Mouse (Mus musculus): ENCODE data around the gene Slc7a5. TPM values are rescaled to one million over a fixed set of nuclear protein-coding genes. Genes with fewer than 3 reads are reported as not detected.
A peak's percentile ranks its signal among the peaks of the same experiment; 100 is the strongest.

The Slc7a5 gene
- polyA plus RNA-seq, 1 experiment from 2014 or later: 18.4 TPM

DNA sequence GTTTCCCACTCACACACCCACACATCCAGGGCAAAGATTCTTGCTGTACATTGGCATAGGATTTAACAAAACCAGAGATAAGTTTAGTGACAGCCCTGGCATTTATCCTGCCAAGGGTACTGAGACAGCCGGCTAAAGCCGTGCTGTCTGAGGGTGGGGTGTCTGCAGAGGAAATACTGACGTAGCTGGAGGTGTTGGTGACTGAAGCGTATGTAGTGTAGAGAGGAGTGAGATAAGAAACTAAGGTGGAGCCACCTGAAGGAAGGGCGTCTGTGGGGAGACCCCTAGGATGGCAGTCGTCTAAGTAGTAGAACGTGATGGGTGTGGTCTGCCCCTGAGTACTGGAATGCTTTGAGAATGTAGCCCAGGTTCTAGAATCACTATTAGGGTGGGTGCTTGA, 55.0 kb downstream of the Slc7a5 start:
- H3K4me2 ChIP-seq: no peak overlapping the region

GRCm38 (mm10) chr8:121851716-121852115, 55.8 kb downstream of the Slc7a5 start:
- no peak overlapping the region for H3K27ac ChIP-seq (ENCODE audit: low read depth, low read length)
- 54% methylated on average over 7 of the region's 7 CpGs for WGBS (ENCODE audit: insufficient replicate concordance)
- H3K4me1 ChIP-seq (ENCODE audit: control insufficient read depth, insufficient read depth, low read length): peaks cover 8% of the 10 kb centered on the region
- no peaks in the 10 kb centered on the region for H3K36me3 ChIP-seq (ENCODE audit: control insufficient read depth, insufficient read depth, low read length)
- ATAC-seq (replicated peaks; ENCODE audit: insufficient number of reproducible peaks, low FRiP score, low TSS enrichment): no peak
- no peak overlapping the region for H3K4me2 ChIP-seq
- H3K9ac ChIP-seq (ENCODE audit: low read depth, low read length): no peak overlapping the region
- H3K9me3 ChIP-seq (replicated peaks; ENCODE audit: control insufficient read depth, low read length): no peaks in the 10 kb centered on the region; the same call in 1 of the 2 replicates
- H3K4me3 ChIP-seq (ENCODE audit: low read depth, low read length): no peak overlapping the region
- no peaks in the 10 kb centered on the region for H3K27me3 ChIP-seq (ENCODE audit: control insufficient read depth, insufficient read depth, low read length)

More for the DNA sequence above, 55.0 kb downstream of the Slc7a5 start:
- Histone ChIP-seq H3K4me3 (ENCODE audit: low read depth, low read length) (no peak overlapping the region), H3K27me3 (ENCODE audit: control insufficient read depth, insufficient read depth, low read length) (no peaks in the 10 kb centered on the region), H3K9ac (ENCODE audit: low read depth, low read length) (no peak overlapping the region), H3K36me3 (ENCODE audit: control insufficient read depth, insufficient read depth, low read length) (no peaks in the 10 kb centered on the region), H3K4me1 (ENCODE audit: control insufficient read depth, insufficient read depth, low read length) (peaks cover 8% of the 10 kb centered on the region), H3K9me3 (replicated peaks; ENCODE audit: control insufficient read depth, low read length) (no peaks in the 10 kb centered on the region; the same call in 1 of the 2 replicates), H3K27ac (ENCODE audit: low read depth, low read length) (no peak overlapping the region)
- ATAC-seq (replicated peaks; ENCODE audit: insufficient number of reproducible peaks, low FRiP score, low TSS enrichment): 0 out of 2 replicates have a peak, but pooled peaks have one; percentile 19
- 14% methylated on average over 7 of the region's 7 CpGs for WGBS (ENCODE audit: insufficient replicate concordance)

DNA sequence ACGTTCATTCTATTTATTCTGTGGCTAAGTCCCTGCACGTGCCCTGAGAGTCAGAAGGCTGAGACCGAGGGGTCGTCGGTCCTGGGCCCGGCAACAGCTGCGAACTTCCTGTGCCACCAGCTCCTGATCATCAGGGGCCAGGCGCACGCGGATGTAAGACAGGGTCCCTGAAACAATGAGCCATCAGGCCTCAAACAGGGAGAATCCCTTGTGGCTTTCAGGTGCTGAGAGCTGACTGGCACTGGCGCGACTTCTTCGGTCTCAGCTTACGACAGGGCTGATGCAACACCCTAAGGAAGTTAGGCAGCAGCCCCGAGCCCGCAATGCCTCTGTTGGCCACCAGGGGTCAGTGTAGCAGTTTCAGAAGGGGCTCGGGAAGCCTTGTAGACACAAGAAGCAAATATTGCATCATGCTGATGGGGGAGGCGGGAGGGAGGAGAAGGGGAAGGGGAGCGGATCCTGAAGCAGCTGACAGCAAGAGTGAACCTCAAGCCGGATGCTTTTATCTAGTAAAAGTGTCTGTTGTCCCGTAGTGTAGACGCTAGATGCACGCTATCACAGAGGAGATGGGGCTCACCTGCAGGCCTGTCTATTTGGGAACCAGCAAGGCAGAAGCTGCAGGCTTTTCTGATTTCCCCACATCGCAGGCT, 56.5 kb downstream of the Slc7a5 start:
- Histone ChIP-seq H3K27ac (ENCODE audit: low read depth, low read length) (no peak overlapping the region), H3K9ac (ENCODE audit: low read depth, low read length) (peak overlapping the region; percentile 63; the same call in 1 of the 2 replicates), H3K36me3 (ENCODE audit: control insufficient read depth, insufficient read depth, low read length) (no peaks in the 10 kb centered on the region), H3K4me3 (ENCODE audit: low read depth, low read length) (peak overlapping the region; percentile 33), H3K4me1 (ENCODE audit: control insufficient read depth, insufficient read depth, low read length) (peaks cover 8% of the 10 kb centered on the region), H3K27me3 (ENCODE audit: control insufficient read depth, insufficient read depth, low read length) (no peaks in the 10 kb centered on the region), H3K4me2 (peak overlapping the region; percentile 70), H3K9me3 (replicated peaks; ENCODE audit: control insufficient read depth, low read length) (no peaks in the 10 kb centered on the region; the same call in 1 of the 2 replicates)
- WGBS (ENCODE audit: insufficient replicate concordance): 3% methylated on average over 24 of the region's 24 CpGs
- ATAC-seq (replicated peaks; ENCODE audit: insufficient number of reproducible peaks, low FRiP score, low TSS enrichment): peak; percentile 41; the same call in 1 of the 2 replicates

DNA sequence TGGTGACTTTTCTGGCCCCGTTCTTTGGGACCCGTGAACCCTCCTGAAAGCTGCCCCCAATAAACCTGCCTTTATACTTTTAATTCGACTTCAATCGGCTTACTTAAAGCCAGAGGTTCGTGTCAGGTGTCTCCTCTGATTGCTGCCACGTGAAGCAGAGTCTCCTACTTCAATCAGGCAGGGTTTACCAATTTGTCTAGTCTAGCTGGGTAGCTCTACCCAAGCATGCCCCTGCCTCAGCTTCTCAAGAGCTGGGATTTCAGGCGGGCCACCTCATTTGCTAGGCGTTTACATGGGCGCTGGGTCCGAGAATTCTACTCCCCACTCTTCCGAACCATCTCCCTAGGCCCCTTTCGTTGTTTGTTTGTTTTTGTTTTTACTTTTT, 57.1 kb downstream of the Slc7a5 start:
- WGBS (ENCODE audit: insufficient replicate concordance): 36% methylated on average over 12 of the region's 12 CpGs

DNA sequence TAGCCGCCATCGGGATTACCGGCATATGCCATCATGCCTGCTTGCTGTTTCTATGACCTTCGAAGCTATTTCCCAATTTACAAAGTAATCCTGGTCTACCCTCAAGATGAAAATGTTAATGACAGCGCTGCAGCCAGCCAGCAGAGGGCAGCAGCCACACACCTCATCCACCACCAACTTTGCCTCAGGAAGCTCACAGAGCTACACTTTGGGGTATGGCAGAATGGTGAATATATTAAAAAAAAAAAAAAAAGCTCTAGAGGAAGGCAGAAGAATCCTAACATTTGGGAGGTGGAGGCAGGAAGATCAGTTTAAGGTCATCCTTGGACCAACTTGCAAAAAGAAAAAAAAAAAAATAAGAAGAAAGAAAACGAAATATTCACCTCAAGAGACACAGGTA, 57.5 kb downstream of the Slc7a5 start:
- no peak overlapping the region for H3K9ac ChIP-seq (ENCODE audit: low read depth, low read length)
- H3K27me3 ChIP-seq (ENCODE audit: control insufficient read depth, insufficient read depth, low read length): no peaks in the 10 kb centered on the region
- 15% methylated on average over 6 of the region's 6 CpGs for WGBS (ENCODE audit: insufficient replicate concordance)
- no peak overlapping the region for H3K27ac ChIP-seq (ENCODE audit: low read depth, low read length)
- H3K9me3 ChIP-seq (replicated peaks; ENCODE audit: control insufficient read depth, low read length): no peaks in the 10 kb centered on the region
- no peak overlapping the region for H3K4me2 ChIP-seq
- no peaks in the 10 kb centered on the region for H3K36me3 ChIP-seq (ENCODE audit: control insufficient read depth, insufficient read depth, low read length)
- no peak for ATAC-seq (replicated peaks; ENCODE audit: insufficient number of reproducible peaks, low FRiP score, low TSS enrichment)
- H3K4me3 ChIP-seq (ENCODE audit: low read depth, low read length): no peak overlapping the region
- peaks cover 8% of the 10 kb centered on the region for H3K4me1 ChIP-seq (ENCODE audit: control insufficient read depth, insufficient read depth, low read length)

More for the DNA sequence above, 57.1 kb downstream of the Slc7a5 start:
- Histone ChIP-seq H3K27ac (ENCODE audit: low read depth, low read length) (no peak overlapping the region), H3K27me3 (ENCODE audit: control insufficient read depth, insufficient read depth, low read length) (no peaks in the 10 kb centered on the region), H3K36me3 (ENCODE audit: control insufficient read depth, insufficient read depth, low read length) (no peaks in the 10 kb centered on the region), H3K4me3 (ENCODE audit: low read depth, low read length) (peak overlapping the region; percentile 33), H3K4me1 (ENCODE audit: control insufficient read depth, insufficient read depth, low read length) (peaks cover 8% of the 10 kb centered on the region), H3K9ac (ENCODE audit: low read depth, low read length) (peak overlapping the region; percentile 63; the same call in 1 of the 2 replicates), H3K4me2 (peak overlapping the region; percentile 70), H3K9me3 (replicated peaks; ENCODE audit: control insufficient read depth, low read length) (no peaks in the 10 kb centered on the region)
- ATAC-seq (replicated peaks; ENCODE audit: insufficient number of reproducible peaks, low FRiP score, low TSS enrichment): no peak

DNA sequence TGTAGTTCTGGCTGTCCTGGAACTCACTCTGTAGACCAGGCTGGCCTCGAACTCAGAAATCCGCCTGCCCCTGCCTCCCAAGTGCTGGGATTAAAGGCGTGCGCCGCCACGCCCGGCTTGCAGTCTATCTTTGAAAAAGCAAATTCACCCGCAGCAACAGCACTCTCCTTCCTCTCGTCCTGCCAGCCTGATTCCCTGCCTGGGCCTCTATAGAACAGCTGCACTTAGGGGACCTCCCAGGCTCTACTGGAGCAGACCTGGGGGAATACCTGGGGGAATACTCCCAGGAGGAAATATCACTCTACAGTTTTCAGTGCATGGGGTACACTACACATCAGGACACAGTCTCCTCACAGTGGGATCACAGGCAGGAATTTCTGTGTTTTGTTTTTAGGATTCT, 58.2 kb downstream of the Slc7a5 start:
- Histone ChIP-seq H3K27ac (ENCODE audit: low read depth, low read length) (no peak overlapping the region), H3K4me3 (ENCODE audit: low read depth, low read length) (no peak overlapping the region), H3K9ac (ENCODE audit: low read depth, low read length) (no peak overlapping the region), H3K9me3 (replicated peaks; ENCODE audit: control insufficient read depth, low read length) (no peaks in the 10 kb centered on the region), H3K4me1 (ENCODE audit: control insufficient read depth, insufficient read depth, low read length) (peaks cover 8% of the 10 kb centered on the region), H3K27me3 (ENCODE audit: control insufficient read depth, insufficient read depth, low read length) (no peaks in the 10 kb centered on the region), H3K36me3 (ENCODE audit: control insufficient read depth, insufficient read depth, low read length) (no peaks in the 10 kb centered on the region), H3K4me2 (no peak overlapping the region)
- ATAC-seq (replicated peaks; ENCODE audit: insufficient number of reproducible peaks, low FRiP score, low TSS enrichment): no peak
- WGBS (ENCODE audit: insufficient replicate concordance): 69% methylated on average over 9 of the region's 9 CpGs

DNA sequence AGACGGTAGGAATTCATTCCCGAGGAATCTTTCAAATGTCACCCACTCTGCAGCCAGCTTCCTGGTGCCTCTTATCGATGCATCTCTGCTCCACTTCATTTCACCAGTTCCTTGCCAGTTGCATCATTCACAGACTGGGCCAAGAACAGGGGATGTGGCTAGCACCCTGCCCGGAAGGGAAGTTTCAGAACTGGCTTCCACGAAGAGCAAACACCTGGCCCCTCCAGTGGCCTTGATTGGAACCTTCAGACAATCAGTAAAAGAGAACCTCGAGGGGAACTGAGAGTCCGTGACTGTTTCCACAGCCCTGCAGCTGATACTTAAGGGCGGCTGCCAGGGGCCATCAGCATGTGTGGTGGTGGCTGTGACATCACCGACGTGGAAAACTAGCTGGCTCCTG, 59.0 kb downstream of the Slc7a5 start:
- no peak overlapping the region for H3K27ac ChIP-seq (ENCODE audit: low read depth, low read length)
- no peaks in the 10 kb centered on the region for H3K27me3 ChIP-seq (ENCODE audit: control insufficient read depth, insufficient read depth, low read length)
- no peaks in the 10 kb centered on the region for H3K9me3 ChIP-seq (replicated peaks; ENCODE audit: control insufficient read depth, low read length)
- H3K9ac ChIP-seq (ENCODE audit: low read depth, low read length): no peak overlapping the region
- no peak overlapping the region for H3K4me2 ChIP-seq
- H3K4me1 ChIP-seq (ENCODE audit: control insufficient read depth, insufficient read depth, low read length): peaks cover 8% of the 10 kb centered on the region
- ATAC-seq (replicated peaks; ENCODE audit: insufficient number of reproducible peaks, low FRiP score, low TSS enrichment): no peak
- WGBS (ENCODE audit: insufficient replicate concordance): 57% methylated on average over 10 of the region's 10 CpGs
- no peaks in the 10 kb centered on the region for H3K36me3 ChIP-seq (ENCODE audit: control insufficient read depth, insufficient read depth, low read length)
- H3K4me3 ChIP-seq (ENCODE audit: low read depth, low read length): no peak overlapping the region

GRCm38 (mm10) chr8:121847987-121848386, 59.5 kb downstream of the Slc7a5 start:
- Histone ChIP-seq H3K36me3 (ENCODE audit: control insufficient read depth, insufficient read depth, low read length) (no peaks in the 10 kb centered on the region), H3K9ac (ENCODE audit: low read depth, low read length) (no peak overlapping the region), H3K27me3 (ENCODE audit: control insufficient read depth, insufficient read depth, low read length) (no peaks in the 10 kb centered on the region), H3K4me2 (no peak overlapping the region), H3K27ac (ENCODE audit: low read depth, low read length) (no peak overlapping the region), H3K4me3 (ENCODE audit: low read depth, low read length) (no peak overlapping the region), H3K4me1 (ENCODE audit: control insufficient read depth, insufficient read depth, low read length) (peaks cover 8% of the 10 kb centered on the region), H3K9me3 (replicated peaks; ENCODE audit: control insufficient read depth, low read length) (no peaks in the 10 kb centered on the region)
- ATAC-seq (replicated peaks; ENCODE audit: insufficient number of reproducible peaks, low FRiP score, low TSS enrichment): no peak
- WGBS (ENCODE audit: insufficient replicate concordance): 74% methylated on average over 6 of the region's 6 CpGs

DNA sequence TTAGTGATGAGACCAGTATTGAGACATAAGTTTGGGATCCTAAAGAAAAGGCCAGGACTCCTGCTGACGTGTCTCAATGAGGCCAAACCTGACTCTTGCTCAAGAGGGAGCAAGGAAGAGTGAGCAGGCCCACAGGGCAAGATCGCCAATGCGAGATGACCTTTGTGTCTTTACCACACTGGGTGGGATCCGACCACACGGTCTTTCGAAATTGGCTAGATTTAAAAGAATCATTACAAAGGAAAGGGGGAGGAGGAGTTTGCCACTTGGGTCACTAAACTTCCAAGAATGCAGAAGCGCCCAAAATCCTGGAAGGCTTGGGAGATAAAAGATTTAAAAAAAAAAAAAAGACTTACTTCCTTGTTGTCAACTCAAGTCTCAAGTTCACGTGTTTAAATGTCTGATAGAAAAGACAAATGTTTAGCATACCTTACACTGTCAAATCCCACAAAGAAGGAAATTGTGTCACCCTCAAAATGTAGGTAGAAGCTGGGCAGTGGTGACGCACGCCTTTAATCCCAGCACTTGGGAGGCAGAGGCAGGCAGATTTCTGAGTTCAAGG, 60.2 kb downstream of the Slc7a5 start:
- no peaks in the 10 kb centered on the region for H3K9me3 ChIP-seq (replicated peaks; ENCODE audit: control insufficient read depth, low read length)
- H3K4me2 ChIP-seq: no peak overlapping the region
- no peak overlapping the region for H3K27ac ChIP-seq (ENCODE audit: low read depth, low read length)
- peaks cover 3% of the 10 kb centered on the region for H3K4me1 ChIP-seq (ENCODE audit: control insufficient read depth, insufficient read depth, low read length)
- H3K36me3 ChIP-seq (ENCODE audit: control insufficient read depth, insufficient read depth, low read length): no peaks in the 10 kb centered on the region
- no peak overlapping the region for H3K9ac ChIP-seq (ENCODE audit: low read depth, low read length)
- 71% methylated on average over 10 of the region's 10 CpGs for WGBS (ENCODE audit: insufficient replicate concordance)
- no peak for ATAC-seq (replicated peaks; ENCODE audit: insufficient number of reproducible peaks, low FRiP score, low TSS enrichment)
- no peaks in the 10 kb centered on the region for H3K27me3 ChIP-seq (ENCODE audit: control insufficient read depth, insufficient read depth, low read length)
- H3K4me3 ChIP-seq (ENCODE audit: low read depth, low read length): no peak overlapping the region
